Mouse (Mus musculus): ENCODE measurements around the gene Tax1bp3. TPM values are rescaled to one million over a fixed set of nuclear protein-coding genes. Genes with fewer than 3 reads are reported as not detected.

Gene Tax1bp3
- polyA plus RNA-seq (2012; rRNA removed), result 87.3 and 87.6 TPM in 2 replicates

DNA sequence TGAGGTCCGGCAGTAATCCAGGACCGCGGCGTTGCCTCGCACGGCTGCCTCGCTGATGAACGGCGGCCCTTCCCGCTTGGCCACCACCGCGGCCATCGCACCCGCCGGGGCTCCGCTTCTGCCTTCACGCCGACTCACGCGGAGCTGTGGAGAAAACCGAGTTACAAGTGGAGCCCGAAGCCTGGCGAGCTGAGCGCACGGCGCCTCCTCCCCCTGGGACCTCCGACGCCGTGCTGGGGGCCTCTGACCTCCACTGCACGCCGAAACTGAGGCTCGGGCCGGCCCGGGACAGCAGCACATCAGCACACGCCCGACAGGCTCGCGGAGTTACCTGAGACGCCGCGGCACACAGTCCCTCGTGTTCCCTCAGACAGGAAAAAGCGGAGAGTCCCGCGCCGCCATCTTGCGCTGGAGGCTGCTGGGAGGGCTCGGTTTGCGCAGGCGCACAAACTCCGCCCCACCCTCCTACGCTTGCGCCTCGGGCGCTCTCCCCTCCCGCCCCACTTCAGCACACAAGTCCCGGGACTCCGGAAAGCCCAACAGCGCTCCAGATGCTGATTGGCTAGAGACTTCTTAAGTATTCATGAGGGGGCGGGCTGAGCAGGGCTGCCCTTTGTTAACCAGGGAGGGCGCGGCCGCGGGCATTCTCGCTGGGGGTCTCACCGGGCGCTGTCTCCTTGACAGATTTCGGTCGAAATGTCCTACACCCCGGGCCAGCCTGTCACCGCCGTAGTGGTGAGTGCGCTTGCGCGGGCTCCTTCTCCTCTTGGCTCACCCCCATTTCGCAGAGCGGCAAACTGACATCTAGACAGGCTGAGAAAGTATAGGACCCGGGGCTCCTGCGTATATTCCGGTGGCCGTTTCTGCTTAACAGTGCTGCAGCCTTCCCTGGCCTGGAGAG is at the start of gene Tax1bp3, which contains the start of gene Emc6:
Gene Tax1bp3 (plus strand): TSS at position 476 of the 901 bp plus-strand sequence.
Gene Emc6 (minus strand): TSS at position 430 of the 901 bp plus-strand sequence.

DNA sequence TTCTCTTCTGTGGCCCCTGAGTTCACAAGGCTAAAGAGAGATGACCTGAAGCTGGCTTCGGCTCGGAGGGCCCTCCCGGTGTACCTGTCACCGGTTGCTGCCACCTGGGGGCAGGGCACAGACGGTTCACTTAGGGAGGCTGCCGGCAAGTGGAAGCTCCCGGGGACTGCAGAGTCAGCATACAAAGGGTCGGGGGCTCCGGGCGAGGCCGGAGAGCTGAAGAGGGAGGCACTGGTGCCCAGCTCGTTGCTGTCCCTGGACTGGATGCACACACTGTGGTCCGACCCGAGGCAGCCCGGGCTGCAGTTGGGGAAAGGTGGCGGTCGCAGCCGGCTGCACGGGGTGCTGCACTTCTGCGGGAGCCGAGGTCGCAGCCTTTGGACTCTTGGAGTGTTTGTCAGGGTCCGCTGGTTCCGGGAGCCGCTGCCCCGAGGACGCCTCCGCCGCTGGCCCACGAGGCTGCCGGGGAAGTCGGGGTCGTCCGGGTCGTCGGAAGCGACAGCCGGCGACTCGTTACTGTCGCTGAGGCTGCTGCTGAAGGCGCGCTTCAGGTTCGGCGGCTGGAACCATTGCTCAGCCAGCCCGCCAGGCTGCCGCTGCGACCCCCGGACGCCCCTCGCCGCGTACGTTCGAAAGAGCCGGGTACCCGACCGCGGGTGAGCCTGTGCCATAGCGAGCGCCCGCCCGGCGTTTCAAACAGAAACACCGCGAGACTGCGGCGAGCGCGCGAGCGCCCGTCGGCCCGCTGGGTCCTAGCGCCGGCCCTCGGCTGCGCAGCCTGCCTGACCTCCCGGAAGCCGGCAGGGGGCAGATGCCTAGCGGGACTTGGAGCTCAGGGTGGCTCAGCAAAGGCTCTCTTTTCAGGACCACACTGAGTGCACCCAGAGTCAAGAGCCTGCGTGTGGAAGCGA is 39.0 kb upstream of the Tax1bp3 start, which contains the start of gene Haspin:
Gene Haspin (minus strand): TSS at position 704 of the 911 bp plus-strand sequence.

DNA sequence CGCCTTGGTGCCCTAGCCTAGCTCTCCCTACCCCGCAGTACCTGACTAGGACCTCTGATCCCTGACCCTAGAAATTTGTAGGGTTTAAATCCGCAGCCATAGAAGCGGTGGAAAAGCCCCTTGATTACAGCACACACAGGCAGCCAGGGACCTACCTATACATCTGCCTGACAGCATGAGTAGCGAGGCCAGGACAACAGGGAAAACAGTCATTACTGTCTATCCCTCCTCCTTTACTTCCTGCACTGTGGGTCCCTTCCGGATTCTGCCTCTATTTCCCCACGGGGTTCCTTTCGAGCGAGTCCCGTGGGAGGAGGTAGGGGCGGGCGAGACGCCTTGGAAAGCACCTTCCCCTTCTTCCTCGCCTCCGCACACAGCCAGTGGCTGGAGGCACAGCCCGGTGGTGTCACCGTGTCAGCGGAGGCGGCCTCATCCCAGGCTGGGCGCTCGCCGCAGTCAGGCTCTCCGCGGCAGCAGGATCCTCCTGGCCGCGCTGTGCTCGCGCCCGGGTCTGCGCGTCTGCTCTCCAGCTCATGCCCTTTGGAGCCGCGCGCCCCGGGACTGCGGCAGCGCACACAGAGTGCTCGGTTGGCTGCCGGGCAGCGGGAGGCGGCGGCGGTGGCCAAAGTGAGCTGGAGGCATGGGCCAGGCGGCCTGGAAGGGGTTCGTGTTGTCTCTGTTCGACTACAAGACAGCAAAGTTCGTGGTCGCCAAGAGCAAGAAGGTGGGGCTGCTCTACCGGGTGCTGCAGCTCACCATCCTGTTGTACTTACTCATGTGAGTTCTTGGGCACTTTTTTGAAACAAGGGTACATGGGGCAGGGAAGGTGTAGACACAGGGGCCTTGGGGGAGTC is 16.7 kb upstream of the Tax1bp3 start, which contains the start of gene P2rx5:
Gene P2rx5 (plus strand): TSS at position 465 of the 854 bp plus-strand sequence.

DNA sequence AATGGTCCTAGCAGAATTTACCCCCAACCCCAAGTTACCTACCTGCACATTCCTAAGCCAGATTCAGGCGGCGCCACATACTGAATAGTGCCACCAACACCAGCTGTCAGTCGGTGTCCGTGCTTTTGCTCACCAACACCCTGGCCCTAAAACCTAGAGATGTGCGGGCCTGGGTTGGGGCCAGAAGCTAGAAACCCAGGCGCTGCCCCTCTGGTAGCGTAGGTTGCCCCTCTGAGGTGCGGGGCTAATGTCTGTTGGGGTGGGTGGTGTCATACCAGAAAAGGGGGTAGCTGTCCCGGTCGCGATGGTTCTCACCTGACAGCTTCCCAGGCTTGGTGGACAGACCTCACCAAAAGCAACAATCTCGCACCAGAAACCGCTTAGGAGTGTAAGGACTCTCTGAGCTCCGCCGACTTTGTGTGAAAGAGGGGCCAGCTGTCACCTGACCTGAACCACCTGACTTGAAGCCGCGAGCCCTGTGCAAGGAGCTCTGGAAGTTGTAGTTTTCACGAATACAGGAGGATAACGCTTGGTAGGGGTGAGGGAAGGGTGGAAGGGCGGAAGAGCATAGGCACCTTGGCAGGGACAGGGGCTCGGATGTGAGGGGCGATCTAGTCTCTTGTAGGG is 21.8 kb downstream of the Tax1bp3 start, which contains the start of gene Ctns:
Gene Ctns (minus strand): TSS at position 440 of the 627 bp plus-strand sequence.

DNA sequence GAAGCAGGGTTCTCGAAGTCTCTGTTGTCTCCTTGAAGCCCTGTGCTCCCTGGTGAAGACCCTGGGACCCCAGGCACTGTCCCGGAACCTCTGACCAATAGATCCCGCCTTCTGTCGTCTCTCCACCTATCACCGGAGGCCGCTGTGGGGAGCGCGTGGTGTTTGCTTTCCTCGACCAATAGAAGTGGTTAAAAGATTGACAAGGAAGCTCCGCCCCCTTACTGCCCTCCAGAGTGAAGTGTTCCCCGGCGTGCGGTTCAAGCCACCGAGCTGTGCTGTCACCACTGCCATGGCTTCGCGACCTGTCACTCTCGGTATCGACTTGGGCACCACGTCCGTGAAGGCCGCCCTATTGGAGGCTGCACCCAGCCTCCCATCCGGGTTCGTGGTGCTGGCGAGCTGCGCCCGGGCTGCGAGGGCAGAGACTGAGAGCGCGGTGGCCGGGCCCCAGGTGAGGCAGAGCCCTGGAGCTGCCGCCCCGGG is 22.4 kb downstream of the Tax1bp3 start, which contains the start of gene Shpk:
Gene Shpk (plus strand): TSS at position 231 of the 483 bp plus-strand sequence.

Other genes starting within 250 kb of the Tax1bp3 start
- gene Atp2a3, start 215.9 kb upstream of the Tax1bp3 start, polyA plus RNA-seq (2012; rRNA removed), result 1.2 and 1.8 TPM in 2 replicates
- 0.36 and 0.37 TPM in 2 replicates for gene P2rx1, start 178.0 kb upstream of the Tax1bp3 start, polyA plus RNA-seq (2012; rRNA removed)
- gene Camkk1, start 158.1 kb upstream of the Tax1bp3 start, polyA plus RNA-seq (2012; rRNA removed), result 18.1 and 18.8 TPM in 2 replicates
- 7.7 and 7.8 TPM in 2 replicates for gene Ncbp3, start 129.3 kb upstream of the Tax1bp3 start, polyA plus RNA-seq (2012; rRNA removed)
- gene Itgae, start 86.5 kb upstream of the Tax1bp3 start, polyA plus RNA-seq (2012; rRNA removed), result 0.09 and 0.15 TPM in 2 replicates
- 2.8 and 3.5 TPM in 2 replicates for gene Haspin, start 38.8 kb upstream of the Tax1bp3 start, polyA plus RNA-seq (2012; rRNA removed)
- 0.66 and 0.79 TPM in 2 replicates for gene P2rx5, start 16.7 kb upstream of the Tax1bp3 start, polyA plus RNA-seq (2012; rRNA removed)
- gene Emc6, start within 50 bp of the Tax1bp3 start, polyA plus RNA-seq (2012; rRNA removed), result 74.7 and 81.5 TPM in 2 replicates
- gene Ctns, start 22.0 kb downstream of the Tax1bp3 start, polyA plus RNA-seq (2012; rRNA removed), result 22.7 and 24.8 TPM in 2 replicates
- gene Shpk, start 22.4 kb downstream of the Tax1bp3 start, polyA plus RNA-seq (2012; rRNA removed), result 1.7 and 2.3 TPM in 2 replicates
- 0.58 and 1.4 TPM in 2 replicates for gene Trpv1, start 57.2 kb downstream of the Tax1bp3 start, polyA plus RNA-seq (2012; rRNA removed)
- gene Trpv3, start 90.3 kb downstream of the Tax1bp3 start, polyA plus RNA-seq (2012; rRNA removed), result 0.14 and 0.25 TPM in 2 replicates
- gene Aspa, start 152.5 kb downstream of the Tax1bp3 start, polyA plus RNA-seq (2012; rRNA removed), result 0.92 and 1.2 TPM in 2 replicates
- not detected in 2 replicates for gene Gm49340, start 152.7 kb downstream of the Tax1bp3 start, polyA plus RNA-seq (2012; rRNA removed)
- gene Spata22, start 152.7 kb downstream of the Tax1bp3 start, polyA plus RNA-seq (2012; rRNA removed), result 0.13 TPM in 1 of 2 replicates, not detected in the other
- not detected in 2 replicates for gene Olfr20, start 173.7 kb downstream of the Tax1bp3 start, polyA plus RNA-seq (2012; rRNA removed)
- gene Olfr376, start 194.2 kb downstream of the Tax1bp3 start, polyA plus RNA-seq (2012; rRNA removed), result not detected in 2 replicates
- gene Olfr1, start 222.5 kb downstream of the Tax1bp3 start, polyA plus RNA-seq (2012; rRNA removed), result not detected in 2 replicates

All from central nervous system, embryonic 14 days (tissue).